Mouse (Mus musculus): Measurements from ENCODE around the gene Cntn5. TPM values are rescaled to one million over a fixed set of nuclear protein-coding genes. Genes with fewer than 3 reads are reported as not detected.

The Cntn5 gene
- polyA plus RNA-seq, 1 experiment from 2014 or later: 24.6 TPM

DNA sequence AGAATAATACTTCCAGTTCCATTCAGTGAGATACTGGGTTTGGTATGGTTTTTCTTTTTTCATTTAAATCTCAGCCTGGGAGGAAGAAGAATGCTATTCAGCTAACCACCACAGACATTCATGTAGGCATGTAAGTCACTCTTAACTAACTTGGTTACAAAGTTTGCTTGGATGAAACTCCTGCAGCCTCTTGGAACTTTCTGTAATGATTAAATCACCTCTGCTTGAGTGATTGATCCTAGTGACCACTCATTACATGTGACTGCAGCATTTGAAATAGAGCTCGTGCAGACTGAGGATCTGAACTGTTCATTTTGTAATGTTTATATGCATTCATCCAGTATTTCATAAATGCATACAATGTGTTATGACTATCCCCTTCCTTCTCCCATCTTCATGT lies 1258.3 kb downstream of the Cntn5 start:
- Histone ChIP-seq H3K4me3 (replicated peaks) (no peak overlapping the region), H3K4me1 (no peaks in the 10 kb centered on the region), H3K36me3 (no peaks in the 10 kb centered on the region), H3K9ac (replicated peaks) (no peak overlapping the region), H3K27ac (replicated peaks) (no peak overlapping the region), H3K27me3 (replicated peaks) (no peaks in the 10 kb centered on the region), H3K4me2 (no peak overlapping the region), H3K9me3 (replicated peaks) (no peaks in the 10 kb centered on the region)
- no peak for ATAC-seq (ENCODE audit: low FRiP score)
- WGBS: 82% methylated on average over 1 of the region's 1 CpGs

Small RNAs within 50 kb of the gene (microRNA-seq; reads per million reads assigned to microRNA genes)
- not detected for gene Gm24496
- gene Gm25086: not detected
- not detected for gene Gm26195
- not detected for gene Mir6237

Measured in neural tube, embryonic 15.5 days (tissue).